Mouse (Mus musculus): ENCODE measurements at regions not wholly inside any gene's neighbourhood (a gene's known extent, or its start where the extent isn't known, plus 50 kb on each side); places are given as distances from the start of the nearest gene placed in this dataset.

GRCm38 (mm10) chr10:12059728-12060127 lies 716.5 kb downstream of the Epm2a start:
- in situ Hi-C loops (cut with MseI, MboI), result no loop called here

DNA sequence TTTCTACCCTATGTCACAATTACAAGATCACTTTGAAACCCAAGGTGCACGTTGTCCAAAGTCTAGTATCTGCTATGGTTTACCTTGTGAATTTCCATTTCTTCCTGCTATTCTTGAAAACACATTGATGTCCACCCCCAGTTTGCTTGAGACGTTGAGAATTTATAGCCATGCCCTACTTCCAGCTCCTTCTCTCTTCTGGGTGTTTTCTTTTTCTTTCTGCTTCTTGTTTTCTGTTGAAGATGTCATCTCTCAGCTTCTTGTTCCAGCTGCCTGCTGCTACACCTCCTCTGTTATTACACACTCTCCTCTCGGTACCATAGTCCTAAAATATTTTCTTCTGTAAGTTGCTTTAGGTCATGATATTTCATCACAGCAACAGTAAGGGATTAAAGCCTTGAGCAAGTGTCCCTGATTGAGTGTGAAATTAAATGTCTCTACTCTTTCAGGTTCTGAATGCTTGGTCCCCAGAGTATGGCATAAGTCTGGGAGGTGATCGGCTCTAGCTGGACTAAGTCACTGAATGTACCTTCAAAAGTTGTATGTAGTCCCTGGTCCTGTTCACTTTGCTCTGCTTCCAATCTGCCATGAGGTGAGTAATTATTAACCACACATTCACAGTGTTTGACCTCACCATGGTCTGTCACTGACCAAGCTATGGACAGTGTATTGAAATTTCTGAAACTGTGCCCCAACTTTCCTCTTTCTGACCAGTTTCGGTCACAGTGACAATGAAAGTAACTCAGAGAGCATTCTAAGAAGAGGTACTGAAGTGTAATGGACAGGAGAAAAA lies 718.1 kb downstream of the Epm2a start:
- in situ Hi-C loops (cut with MseI, MboI), result no loop called here

DNA sequence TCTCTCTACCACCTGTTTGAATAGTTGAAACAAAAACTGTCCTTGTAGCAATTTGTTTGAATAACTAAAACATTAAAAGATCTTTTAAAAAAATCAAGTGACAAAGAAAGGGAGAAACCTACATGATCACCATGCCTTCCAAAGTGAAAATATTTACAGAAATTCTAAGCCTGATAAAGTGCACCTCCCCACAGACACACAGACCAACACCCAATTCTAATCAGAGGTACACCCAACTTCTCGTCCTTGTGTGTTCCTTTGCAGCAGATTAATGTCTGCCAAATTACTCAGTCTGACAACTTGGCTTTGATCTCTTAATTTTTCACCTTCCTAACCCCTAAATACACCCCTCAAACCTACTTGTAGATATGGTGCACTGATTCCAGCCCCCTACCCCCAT lies 719.1 kb downstream of the Epm2a start:
- in situ Hi-C loops (cut with MseI, MboI), result no loop called here

GRCm38 (mm10) chr10:12083961-12084360 lies 740.8 kb downstream of the Epm2a start:
- in situ Hi-C loops (cut with MseI, MboI), result no loop called here

- in situ Hi-C loops (cut with MseI, MboI), result no loop called here
These were observed 749.3 kb downstream of the Epm2a start for GRCm38 (mm10) chr10:12092521-12092920.

DNA sequence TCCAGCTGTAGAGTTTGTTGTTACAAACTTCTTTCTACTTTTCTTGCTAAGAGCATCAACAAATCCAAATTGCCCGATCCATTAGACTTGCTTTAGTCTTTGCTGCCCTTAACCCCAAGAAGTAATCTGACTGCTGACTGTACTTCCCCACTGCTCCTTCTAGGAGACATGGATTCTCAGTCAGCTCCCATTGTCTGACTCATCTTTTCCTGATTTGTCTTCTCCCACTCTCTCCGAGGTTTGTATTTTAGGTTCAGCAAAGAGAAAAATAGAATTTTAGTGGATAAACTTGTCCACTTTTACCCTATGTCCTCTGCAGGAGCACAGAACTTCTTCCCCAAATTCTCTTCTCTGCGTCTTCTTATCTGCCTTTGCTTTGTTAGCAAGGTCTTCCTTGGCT lies 753.5 kb downstream of the Epm2a start:
- in situ Hi-C loops (cut with MseI, MboI), result no loop called here

- in situ Hi-C loops (cut with MseI, MboI), result no loop called here
These were observed 762.2 kb downstream of the Utrn start for GRCm38 (mm10) chr10:12107001-12107418.

DNA sequence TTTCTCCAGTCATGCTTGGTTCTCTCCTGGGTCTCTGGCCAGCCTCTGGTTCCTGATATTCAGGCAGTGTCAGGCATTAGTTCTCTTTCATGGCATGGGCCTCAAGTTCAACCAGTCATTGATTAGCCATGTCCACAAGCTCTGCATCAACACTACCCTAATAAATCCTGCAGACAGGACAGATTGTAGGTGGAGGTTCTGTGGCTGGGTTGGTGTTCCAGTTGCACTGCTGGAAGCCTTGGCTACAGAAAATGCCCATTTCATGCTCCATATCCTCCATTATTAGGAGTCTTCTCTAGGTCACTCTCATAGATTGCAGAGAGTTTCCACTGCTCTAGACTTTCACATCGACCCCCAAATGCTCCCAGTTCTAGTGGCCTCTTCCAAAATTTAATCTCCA lies 757.4 kb downstream of the Utrn start:
- in situ Hi-C loops (cut with MseI, MboI), result no loop called here

DNA sequence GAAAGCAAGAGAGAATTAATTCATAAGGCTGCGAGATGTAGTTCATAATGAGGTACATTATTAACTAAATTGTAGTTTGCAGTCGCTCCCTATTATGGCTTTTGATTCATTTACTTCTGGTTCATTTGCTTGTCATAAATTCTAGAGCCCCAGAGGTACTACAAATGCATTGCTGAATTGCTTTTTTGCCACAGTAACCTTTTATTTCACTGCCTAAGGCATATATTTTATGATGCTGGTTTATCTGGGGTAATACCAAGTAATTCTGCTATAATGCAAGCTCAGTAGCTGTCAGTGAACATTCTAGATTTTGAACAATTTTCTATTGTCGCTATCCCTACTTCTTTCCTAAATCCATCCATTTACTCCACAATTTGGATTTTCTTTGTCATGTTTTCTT lies 753.4 kb downstream of the Utrn start:
- in situ Hi-C loops (cut with MseI, MboI), result no loop called here

GRCm38 (mm10) chr10:12116662-12117303 lies 752.4 kb downstream of the Utrn start:
- in situ Hi-C loops (cut with MseI, MboI), result no loop called here

DNA sequence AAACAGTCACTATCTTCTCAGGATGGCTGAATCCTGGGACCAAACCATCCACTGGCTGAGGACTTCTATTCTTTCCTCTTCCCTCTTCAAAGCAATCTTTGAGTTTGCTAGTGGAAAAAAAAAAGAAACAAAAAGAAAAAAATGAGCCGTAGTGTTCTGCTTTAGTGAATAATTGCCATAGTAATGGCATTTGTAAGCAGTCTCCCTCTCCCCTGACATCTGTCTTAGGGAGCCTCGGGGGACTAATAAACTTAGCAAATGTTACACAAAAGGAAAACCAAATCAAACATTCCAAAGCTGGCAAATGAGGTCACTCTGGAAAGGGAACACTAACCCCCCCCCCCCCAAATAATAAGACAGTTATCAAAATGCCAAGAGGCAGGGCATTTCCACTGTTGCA lies 744.9 kb downstream of the Utrn start:
- in situ Hi-C loops (cut with MseI, MboI), result no loop called here

- in situ Hi-C loops (cut with MseI, MboI), result no loop called here
These were observed 739.7 kb downstream of the Utrn start for GRCm38 (mm10) chr10:12129486-12129885.

DNA sequence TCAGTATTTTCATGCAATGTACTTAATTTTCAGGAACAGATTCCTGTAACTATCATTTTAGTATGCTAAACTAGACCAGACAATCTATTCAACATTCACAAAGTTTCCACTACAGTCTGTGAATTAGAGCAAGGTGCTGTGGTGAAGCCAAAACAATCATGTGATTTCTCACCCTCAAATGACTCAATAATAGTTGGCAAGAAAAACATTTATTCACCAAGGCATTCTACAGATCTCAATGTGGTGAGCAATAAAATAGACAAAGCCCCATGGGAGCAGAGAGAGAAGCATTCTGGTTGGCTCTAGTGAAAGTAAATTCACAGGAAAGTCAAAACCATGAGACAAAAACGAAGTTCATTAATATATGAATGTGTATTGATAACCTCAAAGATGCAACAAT lies 724.5 kb downstream of the Utrn start:
- in situ Hi-C loops (cut with MseI, MboI), result no loop called here

- in situ Hi-C loops (cut with MseI, MboI), result no loop called here
These were observed 722.1 kb downstream of the Utrn start for GRCm38 (mm10) chr10:12146942-12147537.

- in situ Hi-C loops (cut with MseI, MboI), result no loop called here
These were observed 698.9 kb downstream of the Utrn start for GRCm38 (mm10) chr10:12170243-12170642.

DNA sequence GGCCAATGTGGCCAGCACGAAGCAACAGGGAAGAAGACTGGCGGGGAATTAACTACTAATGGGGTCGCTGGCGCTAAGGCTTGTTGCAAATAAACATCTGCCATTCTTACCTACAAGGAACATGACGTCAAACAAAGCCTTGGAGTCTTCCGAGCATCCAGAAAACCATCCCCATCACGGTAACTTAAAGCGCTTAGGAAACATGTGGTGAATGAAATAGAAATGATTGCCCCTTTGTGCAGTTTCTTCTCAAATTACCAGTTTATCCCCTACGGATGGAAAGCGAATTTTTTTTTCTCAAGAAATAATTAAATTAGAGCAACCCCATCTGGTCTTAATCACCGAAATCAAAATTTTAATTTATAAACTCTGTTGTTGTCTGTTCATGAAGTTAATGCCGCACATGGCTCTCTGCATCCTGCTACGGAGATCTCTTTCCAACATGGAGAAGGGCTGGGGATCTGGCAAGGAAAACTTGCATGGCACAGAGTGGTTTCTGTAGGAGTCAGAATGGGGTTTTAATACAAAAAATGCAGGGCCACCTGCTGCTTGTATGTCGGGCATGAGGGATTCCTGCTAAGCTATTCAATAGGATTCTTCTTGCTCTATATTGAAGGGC lies 694.9 kb downstream of the Utrn start:
- in situ Hi-C loops (cut with MseI, MboI), result no loop called here

- in situ Hi-C loops (cut with MseI, MboI), result no loop called here
These were observed 694.0 kb downstream of the Utrn start for GRCm38 (mm10) chr10:12175141-12175540.

DNA sequence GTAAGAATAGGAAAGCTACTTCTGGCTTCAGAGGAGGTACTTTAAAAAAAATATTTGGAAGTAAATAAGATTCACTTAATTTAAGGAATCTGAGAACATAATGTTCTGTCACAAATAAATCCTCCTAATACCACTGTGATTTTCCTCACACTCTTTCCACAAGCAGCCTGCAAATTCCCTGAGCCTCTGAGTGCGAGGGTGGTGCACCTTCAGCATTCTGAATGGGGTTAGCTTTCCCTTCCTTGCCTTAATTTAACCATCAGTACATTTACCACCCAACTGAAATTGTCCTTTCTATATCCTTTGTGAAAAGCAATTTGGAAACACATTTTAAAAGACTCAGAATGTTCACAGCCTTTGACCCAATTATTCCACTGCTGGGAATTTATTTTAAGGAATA lies 691.7 kb downstream of the Utrn start:
- in situ Hi-C loops (cut with MseI, MboI), result no loop called here

- in situ Hi-C loops (cut with MseI, MboI), result no loop called here
These were observed 688.2 kb downstream of the Utrn start for GRCm38 (mm10) chr10:12180965-12181364.

- in situ Hi-C loops (cut with MseI, MboI), result no loop called here
These were observed 682.1 kb downstream of the Utrn start for GRCm38 (mm10) chr10:12186918-12187639.

DNA sequence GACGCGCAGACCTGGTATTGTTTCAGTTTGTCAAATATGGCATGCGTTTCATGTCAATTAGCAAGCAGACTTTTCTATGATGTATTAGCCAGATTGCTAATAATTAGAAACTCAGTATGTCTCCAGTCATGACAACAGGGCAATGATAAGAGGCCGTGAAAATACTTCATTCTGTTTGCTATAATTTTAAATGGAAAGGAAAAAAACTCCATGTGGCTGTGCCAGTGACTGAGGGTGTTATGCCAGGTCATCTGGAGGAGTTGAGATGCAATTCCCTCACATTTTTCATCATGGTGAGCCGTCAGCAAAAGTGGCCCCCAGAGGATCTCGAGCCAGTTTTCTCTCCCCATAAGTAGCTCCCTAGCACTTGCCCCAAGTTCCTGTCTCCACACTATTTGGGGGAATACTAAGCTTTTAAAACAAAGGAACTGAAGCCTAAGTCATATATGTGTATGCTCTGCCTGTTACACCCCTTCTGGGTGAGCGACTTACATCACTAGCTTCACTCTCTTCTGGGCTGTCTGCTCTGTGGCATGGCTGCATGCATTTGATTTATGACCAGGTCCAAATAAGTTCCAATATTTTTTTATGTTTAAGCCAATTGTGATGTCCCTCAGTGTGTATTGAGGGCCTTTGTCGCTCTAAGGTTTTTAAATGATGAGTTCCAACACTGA lies 681.4 kb downstream of the Utrn start:
- in situ Hi-C loops (cut with MseI, MboI), result no loop called here
